Mouse (Mus musculus): ENCODE measurements around the gene Iqch.
A peak's percentile ranks its signal among the peaks of the same experiment; 100 is the strongest.

Gene Iqch

DNA sequence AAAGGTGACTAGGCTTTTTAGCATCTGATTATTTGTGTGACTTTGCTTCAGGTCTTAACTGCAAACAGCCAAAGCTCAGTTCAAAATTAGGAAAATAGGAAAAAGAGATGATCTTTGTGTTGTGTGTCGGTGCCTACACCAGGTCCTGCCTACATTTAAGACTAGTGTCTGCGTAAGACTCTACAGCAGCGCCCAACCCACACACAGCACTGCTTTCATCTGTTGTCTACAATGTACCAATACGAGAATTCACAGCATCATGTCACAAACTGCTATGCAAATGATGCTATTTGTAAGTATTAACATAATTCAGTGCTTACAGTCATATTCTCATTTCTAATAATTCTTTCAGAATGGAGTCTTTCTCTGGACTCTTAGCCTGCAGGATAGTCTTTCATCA is 108.5 kb downstream of the Iqch start:
- no peak for DNase-seq (ENCODE audit: low spot score in 2 of 2)

DNA sequence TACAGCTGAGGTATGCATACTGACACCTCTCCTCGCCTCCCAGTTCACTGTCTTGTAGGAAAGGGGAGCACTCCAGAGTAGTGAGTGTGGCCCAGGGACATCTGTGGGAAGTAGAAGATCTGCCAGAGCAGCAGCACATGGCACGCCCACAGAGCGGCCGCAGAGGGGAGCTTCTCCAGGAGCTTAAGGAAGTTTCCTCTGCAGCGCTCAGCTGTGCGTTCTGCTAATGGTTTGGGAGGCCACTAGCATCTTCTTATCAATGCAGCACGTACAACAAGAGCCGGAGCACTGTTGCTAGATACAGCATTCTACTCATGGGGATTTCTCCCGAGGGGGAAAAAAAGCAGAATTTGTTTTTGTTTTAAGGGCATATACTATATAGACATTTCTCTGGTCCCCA is 110.0 kb downstream of the Iqch start:
- DNase-seq (ENCODE audit: low spot score in 2 of 2): no peak

DNA sequence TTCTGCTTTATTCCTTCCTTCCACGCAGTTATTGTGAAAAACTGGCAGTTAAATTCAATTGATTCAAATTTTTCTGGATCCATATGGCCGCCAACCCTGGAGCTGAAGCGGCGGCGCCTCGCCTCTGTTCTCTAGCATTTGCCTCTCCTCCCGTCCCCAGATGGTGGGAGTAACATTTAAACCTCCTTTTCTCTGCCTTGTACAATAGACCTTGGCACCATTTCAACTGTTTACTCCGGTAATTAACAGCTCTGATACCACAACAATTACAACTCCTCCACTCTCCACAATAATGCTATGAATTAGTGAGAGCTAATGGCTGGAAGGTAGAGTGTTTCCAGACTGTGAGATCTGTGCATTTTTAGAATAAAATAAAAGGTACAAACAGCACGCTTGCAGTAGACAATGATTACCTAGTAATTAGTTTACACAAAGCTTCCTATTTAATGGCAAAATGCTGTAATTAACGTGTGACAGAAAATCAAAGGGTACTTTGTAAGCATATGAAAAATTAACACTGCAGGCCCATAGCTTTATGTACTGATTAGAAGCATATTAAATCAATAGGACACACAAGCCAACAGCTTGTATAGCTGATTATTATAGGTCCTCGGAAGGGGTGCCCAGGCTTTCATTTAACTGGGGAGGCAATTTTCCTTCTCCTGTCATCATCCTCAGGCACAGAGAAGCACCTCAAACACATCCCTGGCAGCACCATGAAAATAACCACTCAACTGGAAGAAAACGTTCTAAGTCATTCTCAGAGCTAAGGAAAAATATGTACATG is 111.6 kb downstream of the Iqch start:
- DNase-seq (ENCODE audit: low spot score in 2 of 2): no peak

DNA sequence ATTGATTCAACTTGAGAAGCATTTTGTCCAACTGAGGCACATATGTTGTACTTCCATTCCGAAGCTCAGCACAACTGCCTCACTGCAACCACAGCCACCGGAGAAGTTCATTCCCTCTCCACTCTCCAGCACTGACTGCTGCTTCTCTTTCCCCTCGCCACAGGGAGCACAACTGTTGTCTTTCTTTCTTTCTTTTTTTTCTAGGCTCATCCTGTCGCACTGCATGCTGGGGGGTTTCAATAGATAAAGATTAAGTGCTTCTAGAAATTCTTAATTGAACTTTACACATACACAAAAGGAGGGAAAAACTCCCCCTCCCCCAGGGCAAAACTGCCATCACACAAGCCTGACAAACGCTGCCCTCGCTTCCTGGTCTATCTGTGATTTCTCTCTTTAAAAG is 113.1 kb downstream of the Iqch start:
- DNase-seq (ENCODE audit: low spot score in 2 of 2): no peak

DNA sequence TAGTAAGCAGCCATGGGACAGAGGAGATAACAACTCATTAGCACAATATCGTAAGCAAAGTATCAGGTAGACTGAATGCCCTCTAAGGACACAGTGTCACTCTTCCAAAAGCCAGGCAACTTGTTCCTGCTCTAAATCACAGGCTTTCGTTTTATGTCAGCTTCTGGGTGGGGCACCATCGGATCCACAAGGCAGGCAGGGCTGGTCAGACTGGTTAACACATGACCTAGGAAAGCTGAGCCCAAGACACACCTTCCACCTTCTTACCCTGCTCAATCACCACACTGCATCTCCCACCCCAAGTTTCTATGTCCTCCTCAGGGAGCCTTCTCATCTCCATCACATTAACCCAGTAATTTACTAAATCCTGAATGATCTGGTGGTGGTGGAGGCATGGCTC is 136.7 kb downstream of the Iqch start:
- peak; percentile 13 to 25 for DNase-seq (ENCODE audit: low spot score in 2 of 2)

DNA sequence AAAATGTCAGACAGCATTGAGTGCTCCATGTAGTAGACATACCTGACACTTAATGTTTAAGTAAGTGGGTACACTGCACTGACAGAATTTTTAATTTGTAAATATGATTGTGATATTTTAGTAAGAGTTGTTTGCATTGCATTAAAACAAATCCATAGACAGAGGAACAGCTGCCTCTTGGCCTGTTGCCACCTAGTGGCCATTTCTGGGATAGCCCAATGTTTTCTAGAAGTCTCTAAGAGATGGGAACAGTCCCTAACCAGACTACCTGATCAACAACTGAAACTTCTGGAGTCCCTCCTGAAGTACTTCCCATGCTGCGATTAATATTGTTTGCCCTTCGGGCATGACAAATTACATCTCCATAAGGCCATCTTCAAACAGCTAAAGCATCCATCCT is 140.0 kb downstream of the Iqch start:
- peak; percentile 40 to 68 for DNase-seq (ENCODE audit: low spot score in 2 of 2)

DNA sequence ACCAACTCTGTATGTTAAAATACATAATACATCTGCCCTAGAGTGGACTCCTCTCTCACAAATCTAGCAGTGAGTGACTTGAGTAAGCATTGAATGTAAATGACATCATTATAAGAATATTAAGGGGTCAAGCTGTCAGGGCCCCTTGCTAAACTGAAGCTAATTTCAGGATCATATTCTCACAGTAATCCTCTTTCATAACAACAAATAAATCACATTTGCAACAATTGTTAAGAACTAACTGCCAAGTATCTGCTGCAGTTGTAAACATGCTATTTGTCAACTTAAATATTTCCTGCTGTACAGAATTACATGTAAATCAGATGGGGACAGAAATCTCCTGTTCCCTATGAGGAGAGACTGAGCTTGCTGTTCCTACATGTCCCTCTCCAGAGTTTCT is 145.9 kb downstream of the Iqch start:
- DNase-seq (ENCODE audit: low spot score in 2 of 2): no peak

DNA sequence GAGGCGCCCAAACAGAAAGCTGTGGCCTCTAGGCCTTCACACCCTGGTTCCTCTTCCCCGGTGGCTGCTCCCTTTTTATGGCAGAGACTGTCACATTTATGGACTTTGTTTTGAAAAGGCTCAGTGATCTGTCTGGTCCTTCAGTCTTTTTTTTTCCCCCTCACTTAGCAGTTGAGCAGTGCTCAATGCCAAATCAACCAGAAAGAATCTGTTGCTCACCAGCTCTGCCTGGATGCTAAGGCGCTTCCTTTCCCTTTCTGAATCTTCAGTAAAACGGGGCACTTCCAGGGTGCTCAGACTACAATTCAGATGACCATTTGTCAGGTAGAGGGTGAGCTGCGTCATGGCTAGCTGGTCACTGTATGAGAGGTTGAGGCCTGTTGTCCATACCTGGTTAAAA is 148.0 kb downstream of the Iqch start:
- DNase-seq (ENCODE audit: low spot score in 2 of 2): no peak

DNA sequence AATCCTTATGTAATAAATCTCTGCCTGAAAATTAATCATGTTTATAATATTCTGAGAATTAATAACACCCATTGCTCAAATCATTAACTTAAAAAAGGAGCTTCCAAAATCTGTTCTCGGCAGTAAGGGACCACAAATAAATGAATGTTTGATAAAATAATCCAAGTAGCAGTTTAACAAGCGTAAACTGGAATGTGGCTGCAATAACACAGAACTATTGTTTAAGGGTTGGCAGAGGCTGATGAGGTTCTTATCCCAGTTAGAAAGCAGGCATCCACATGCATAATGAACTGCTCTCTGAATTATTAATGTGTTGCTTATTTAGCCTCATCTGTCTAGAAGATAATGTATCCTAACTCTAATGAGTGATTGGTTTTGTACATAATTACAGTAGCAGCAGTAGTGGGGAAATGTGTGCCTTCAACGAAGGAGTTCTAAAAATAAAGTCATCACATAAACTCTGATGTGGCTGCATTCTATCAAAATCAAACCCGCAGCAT is 151.7 kb downstream of the Iqch start:
- DNase-seq (ENCODE audit: low spot score in 2 of 2): no peak

DNA sequence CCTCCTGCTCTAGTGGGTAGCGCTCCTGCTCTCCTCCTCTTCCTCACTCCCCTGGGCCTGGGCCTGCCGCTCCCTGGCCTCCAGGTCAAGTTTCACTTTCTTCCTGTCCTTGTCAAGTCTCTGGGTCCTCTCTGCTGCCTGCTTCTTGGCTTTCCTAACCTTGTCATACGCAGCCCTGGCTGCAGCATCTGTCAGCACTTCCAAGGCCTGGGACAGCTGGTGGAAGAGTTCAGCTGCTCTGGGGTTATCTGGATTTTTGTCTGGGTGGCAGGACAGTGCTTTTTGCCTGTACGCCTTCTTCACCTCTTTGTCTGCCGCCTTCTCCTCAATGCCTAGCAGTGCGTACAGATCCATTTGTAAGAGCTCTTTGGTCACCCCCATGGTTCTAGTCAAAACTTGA is 158.6 kb downstream of the Iqch start:
- DNase-seq (ENCODE audit: low spot score in 2 of 2): no peak

DNA sequence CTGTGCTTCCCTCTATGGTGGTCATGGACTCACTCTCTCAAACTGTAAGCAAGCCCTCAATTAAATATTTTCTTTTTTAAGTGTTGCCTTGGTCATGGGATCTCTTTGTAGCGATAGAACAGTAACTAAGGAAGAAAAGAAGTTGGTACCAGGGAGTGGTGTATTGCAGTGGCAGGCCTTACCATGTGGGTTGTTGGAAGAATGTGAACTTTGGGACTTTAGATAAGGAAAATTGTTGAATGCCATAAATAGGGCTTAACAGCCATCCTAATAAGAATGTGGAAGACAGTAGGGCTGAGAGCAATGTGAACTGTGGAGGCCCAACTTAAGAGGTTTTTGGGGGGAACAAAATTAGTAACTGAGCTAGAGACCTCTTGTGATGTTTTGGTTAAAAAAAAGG is 171.6 kb downstream of the Iqch start:
- no peak for DNase-seq (ENCODE audit: low spot score in 2 of 2)

DNA sequence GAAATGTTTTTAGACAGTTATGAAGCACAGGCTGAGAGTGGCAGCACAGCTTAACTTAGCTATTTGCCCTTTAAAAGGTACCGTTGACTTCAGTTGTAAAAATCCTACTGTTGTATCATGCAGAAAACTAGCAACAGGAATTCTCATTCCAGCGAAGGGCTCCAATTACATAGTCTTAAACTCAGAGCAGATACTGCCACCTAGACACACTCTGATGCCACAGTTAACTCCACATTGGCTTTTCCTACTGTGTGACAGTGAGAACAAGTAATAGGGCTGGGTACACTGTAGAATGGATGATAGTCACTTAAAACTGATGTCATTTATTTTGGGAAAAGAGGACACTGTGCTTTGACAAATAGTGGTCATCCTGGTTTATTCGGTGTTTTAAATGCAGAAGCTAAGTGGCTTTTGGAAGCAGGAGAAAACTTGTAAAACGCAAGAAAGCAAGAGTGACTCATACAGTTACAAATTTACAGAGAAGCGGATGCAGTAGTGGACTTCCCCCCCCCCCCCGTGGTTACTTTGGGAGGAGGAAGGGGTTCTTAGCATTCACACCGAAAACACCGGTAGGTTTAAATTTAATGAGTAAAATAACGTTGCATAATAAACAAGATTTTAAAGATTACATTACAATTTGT is 181.1 kb downstream of the Iqch start:
- no peak for DNase-seq (ENCODE audit: low spot score in 2 of 2)

DNA sequence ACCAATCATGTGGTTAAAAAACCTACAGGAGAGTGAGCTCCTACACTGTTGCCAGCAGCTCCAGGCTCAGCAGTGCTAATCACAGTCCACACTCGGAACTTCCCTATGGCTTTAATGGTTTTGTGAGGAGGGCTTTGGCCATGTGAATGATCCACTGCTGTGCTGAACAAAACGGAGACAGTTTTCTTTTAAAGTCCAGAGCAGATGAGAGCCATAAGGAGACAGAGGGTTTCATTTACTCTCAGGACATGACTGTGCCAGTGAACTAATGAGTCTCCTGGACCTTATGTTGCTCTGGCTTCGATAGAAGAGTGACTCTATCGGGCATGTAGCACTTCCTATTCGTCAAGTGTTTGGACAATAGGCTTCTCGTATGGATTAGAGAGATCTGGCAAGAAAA is 181.9 kb downstream of the Iqch start:
- no peak for DNase-seq (ENCODE audit: low spot score in 2 of 2)

DNA sequence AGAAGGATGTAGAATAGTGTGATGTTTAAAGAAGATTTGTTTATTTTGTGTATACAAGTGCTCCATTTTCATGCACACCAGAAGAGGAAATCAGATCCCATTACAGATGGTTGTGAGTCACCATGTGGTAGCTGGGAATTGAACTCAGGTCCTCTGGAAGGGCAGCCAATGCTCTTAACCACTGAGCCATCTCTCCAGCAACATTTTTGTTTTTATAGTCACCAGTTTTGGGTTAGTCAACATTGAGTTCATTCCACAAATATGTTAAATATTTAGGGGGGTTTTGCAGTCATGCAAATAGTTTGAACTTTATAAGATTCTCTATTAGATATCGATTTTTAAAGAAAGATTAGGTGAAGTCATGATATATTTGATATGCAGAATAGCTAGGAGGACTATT is 202.1 kb downstream of the Iqch start:
- no peak for DNase-seq (ENCODE audit: low spot score in 2 of 2)

DNA sequence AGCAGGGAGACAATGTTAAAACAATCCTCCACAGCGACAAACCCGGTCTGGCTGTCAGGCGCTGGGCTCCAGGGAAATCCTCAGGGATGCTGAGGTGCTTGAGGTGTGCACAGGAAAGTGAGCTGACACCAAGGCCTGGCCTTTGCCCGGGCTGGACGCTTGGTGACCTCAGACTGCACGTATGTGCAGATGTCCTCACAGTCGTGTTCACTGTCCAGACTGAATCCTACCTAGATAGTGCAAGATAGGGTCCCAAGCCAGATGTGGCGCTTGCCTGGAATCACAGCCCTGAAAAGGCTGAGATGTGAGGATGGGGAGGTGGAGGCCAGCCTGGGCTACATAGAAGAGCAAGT is 202.9 kb downstream of the Iqch start:
- no peak for DNase-seq (ENCODE audit: low spot score in 2 of 2)

DNA sequence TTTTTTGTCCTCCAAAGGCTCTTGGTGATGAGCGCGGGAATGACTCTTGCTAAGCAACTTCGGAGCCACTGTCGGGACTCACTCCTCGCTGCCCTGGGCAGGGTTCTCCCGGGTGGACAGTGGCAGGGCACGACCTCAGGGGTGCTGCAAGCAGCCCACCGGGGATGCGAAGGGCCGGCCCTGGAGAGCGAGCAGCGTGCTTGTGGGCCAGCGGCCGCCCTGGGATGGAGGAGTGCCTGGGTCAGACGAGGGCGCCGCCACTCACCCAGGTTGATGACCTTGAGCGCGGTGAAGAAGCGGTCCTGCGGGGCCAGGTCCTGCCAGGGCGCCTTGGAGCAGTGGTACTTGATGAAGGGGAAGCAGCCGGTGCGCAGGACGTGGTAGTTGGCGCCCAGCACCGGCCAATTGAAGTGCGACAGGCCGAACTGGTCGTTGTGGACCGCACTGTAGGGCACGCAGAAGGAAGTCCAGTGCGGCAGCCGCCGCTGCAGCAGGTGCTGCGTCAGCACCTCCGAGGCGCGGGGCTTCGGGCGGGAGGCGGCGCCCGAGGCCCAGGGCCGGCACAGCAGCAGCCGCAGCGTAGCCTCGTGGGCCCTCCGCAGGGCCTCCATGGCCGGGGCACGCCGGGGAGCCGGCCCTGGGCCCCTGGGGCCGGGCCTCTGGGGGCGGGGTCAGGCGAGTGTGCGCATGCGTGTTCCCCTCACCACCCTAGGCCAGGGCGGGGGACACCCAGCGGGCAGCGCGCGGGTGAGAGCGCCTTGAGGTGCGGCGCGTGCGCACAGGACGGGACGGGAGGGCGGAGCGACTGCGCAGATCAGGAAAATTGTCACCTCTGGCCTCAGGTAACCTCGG is 203.5 kb downstream of the Iqch start, which contains the start of gene 2300009A05Rik:
Gene 2300009A05Rik, minus strand, starts transcription at position 636 of the 852 bp plus-strand sequence.
- peak; percentile 92 to 96 for DNase-seq (ENCODE audit: low spot score in 2 of 2)

DNA sequence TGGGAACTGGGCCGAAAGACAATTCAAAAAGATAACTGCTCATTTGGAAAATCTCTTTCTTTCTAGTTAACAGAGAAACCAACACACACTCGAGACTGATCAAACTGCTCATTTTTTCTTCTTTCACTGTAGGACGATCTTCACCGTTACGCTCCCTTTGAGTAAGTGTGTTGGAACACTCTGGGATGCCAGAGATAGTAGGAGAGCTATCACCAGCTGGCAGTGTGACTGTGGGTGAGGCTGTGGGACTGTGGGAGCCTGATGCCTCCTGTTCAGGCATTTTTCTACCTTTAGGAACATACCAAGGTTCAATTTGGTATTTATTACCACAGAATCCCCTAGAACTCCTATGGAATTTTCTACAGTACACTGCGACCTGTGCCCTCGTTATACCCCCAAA is 206.7 kb downstream of the Iqch start:
- DNase-seq (ENCODE audit: low spot score in 2 of 2): no peak

DNA sequence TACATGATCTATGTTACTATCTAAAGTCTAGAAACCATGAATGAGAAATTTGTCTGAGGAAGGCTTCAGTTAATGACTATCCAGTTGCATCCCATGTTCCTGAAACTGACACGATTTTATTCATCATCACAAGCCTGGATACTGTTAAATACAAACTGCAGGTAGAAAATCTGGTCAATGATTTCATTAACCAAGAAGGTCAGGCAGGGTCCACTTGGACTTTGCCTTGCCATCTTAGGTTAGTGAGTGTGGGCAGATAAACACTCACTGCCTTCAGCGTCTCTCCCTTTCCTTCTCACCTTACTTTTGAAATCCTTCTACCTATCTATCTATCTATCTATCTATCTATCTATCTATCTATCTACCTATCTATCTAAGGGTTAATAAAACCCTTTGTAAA is 211.0 kb downstream of the Iqch start:
- DNase-seq (ENCODE audit: low spot score in 2 of 2): no peak

DNA sequence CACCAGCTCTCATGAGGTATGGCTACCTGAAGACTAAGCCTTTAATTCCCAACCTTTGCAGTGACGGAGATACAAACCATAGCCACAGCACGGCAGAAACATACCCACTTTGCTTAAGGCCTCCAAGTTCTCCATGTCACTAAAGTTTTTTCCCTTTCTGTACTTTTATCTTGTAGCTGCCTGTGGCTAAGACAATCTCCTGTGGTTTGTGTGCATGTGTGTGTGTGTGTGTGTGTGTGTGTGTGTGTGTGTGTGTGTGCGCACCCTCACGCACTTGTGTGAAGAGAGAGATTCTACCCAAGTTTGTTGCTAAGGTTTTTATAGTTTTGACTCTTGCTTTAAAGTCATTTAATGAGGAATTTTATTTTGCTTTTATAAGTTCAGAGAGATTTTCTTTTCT is 219.5 kb downstream of the Iqch start:
- DNase-seq (ENCODE audit: low spot score in 2 of 2): no peak

DNA sequence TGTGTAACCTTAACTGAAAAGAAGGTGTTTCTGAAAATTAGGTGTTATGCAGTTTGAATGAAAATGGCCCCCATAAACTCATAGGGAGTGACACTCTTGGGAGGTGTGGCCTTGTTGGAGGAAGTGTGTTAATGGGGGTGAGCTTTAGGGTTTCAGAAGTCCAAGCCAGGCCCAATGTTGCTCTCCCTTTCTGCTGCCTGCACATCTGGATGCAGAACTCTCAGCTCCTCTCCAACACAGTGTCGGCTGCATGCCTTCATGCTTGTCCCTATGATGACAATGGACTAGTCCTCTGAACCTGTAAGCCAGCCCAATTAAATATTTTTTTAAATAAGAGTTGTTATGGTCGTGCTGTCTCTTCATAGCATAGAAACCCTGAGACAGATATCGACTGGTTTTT is 222.0 kb downstream of the Iqch start:
- DNase-seq (ENCODE audit: low spot score in 2 of 2): no peak

DNA sequence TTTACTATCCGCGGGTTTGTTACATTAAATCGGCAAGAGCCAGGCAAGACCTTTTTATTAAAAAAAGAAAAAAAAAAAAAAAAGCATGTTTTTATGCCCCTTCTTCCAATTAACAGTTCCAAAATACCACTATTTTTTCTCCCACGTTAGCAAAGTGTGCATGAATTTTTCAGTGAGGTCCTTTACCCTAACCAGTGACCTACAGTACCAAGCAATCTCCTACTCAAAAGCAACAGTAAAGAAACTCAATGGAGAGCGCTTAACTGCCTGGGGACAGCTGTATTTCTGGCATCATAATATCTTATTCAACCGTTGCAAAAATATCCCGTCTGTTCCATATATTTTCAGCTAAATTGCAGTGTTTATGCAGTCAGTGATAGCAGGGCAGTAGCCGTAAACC is 224.1 kb downstream of the Iqch start:
- no peak for DNase-seq (ENCODE audit: low spot score in 2 of 2)
